In the genomic region with DNA sequence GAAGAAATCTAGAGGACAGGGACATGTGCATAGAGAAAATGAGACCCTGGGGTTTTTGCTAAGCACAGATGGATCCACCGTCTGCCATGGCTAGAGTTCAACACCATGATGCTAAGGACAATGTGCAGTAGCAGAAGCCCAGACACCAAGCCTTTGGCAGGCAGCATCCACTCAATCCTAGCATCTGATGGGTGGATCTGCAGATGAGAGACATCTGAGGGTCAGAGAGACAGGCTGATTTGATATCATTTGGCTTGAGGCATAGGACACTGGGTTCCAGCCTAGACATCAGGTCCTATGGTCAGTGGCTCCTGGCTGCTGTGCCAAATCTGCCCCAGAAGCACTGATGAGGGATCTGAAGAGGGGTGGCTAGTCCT, we compare ENCODE assay signal across 23 mouse cellular contexts. TPM values are rescaled to one million over a fixed set of nuclear protein-coding genes. Genes with fewer than 3 reads are reported as not detected.
DNase-seq lines count a peak whose midpoint lies in the region; ATAC-seq and TF ChIP-seq lines count a peak whose summit lies in the region.
"Had no signal": no experiment of that assay in that cellular context is flagged by ENCODE, and none has a peak within 500 bp of the region (broad histone marks: within the 10 kb centered on the region; RNA-seq: fewer than 3 reads in every experiment).

No protein-coding gene starts in this region.

- no peak for DNase-seq in heart, postnatal 14 days
- DNase-seq in midbrain, postnatal 0 days (ENCODE audit: low spot score) = peak; percentile 32
- no peak for DNase-seq in midbrain, embryonic 14.5 days
- DNase-seq in cerebellum, adult 9-11 months = peak; percentile 75
- DNase-seq in spleen, postnatal 14 days (ENCODE audit: low spot score in 2 of 2) = no peak
- DNase-seq in kidney, adult 9 months = no peak
- DNase-seq: adrenal gland, postnatal 25 days; gastrocnemius, postnatal 14 days; heart, postnatal 10 days; layer of hippocampus, adult 9-11 months; liver, embryonic 13.5 days; lung, adult 18-20 months; lung, postnatal 4 days; thymus, postnatal 14 days had no signal

- H3K4me3 ChIP-seq in heart, embryonic 11.5 days (ENCODE audit: low read depth, low read length) = no peak overlapping the region
- no peak overlapping the region for H3K4me3 ChIP-seq in midbrain, postnatal 0 days (ENCODE audit: low read depth, low read length)
- H3K4me3 ChIP-seq in midbrain, embryonic 14.5 days (replicated peaks; ENCODE audit: low read depth, low read length) = no peak overlapping the region
- H3K4me3 ChIP-seq: forebrain, embryonic 13.5 days; heart, embryonic 13.5 days; liver, embryonic 13.5 days; megakaryocyte, embryonic 14.5 days; midbrain, embryonic 12.5 days; stomach, embryonic 15.5 days had no signal

- no peaks in the 10 kb centered on the region for H3K27me3 ChIP-seq in heart, embryonic 11.5 days (ENCODE audit: control insufficient read depth, insufficient read depth, low read length)
- H3K27me3 ChIP-seq in midbrain, postnatal 0 days (ENCODE audit: insufficient read depth, low read length) = no peaks in the 10 kb centered on the region
- no peaks in the 10 kb centered on the region for H3K27me3 ChIP-seq in midbrain, embryonic 14.5 days (ENCODE audit: control insufficient read depth, insufficient read depth, low read length)
- H3K27me3 ChIP-seq: forebrain, embryonic 13.5 days; heart, embryonic 13.5 days; liver, embryonic 13.5 days; midbrain, embryonic 12.5 days; stomach, embryonic 15.5 days had no signal

- no peak overlapping the region for H3K27ac ChIP-seq in heart, embryonic 11.5 days (ENCODE audit: low read depth, low read length)
- no peak overlapping the region for H3K27ac ChIP-seq in midbrain, postnatal 0 days (ENCODE audit: low read depth, low read length)
- no peak overlapping the region for H3K27ac ChIP-seq in midbrain, embryonic 14.5 days (replicated peaks; ENCODE audit: low read depth, low read length)
- H3K27ac ChIP-seq: forebrain, embryonic 13.5 days; heart, embryonic 13.5 days; liver, embryonic 13.5 days; midbrain, embryonic 12.5 days; stomach, embryonic 15.5 days had no signal

- intact Hi-C loops in heart, postnatal 14 days (cut with DNase I) = no loop called here

- 81% methylated on average over 1 of the region's 1 CpGs for WGBS in heart, embryonic 11.5 days (ENCODE audit: insufficient replicate concordance)
- WGBS in midbrain, postnatal 0 days = 96% methylated on average over 1 of the region's 1 CpGs
- 83% methylated on average over 1 of the region's 1 CpGs for WGBS in midbrain, embryonic 14.5 days

- H3K9me3 ChIP-seq in heart, embryonic 11.5 days (replicated peaks; ENCODE audit: control insufficient read depth, low read length) = no peaks in the 10 kb centered on the region
- H3K9me3 ChIP-seq in midbrain, postnatal 0 days (ENCODE audit: low read length) = no peaks in the 10 kb centered on the region
- H3K9me3 ChIP-seq in midbrain, embryonic 14.5 days (ENCODE audit: control insufficient read depth, low read length) = no peaks in the 10 kb centered on the region
- H3K9me3 ChIP-seq: forebrain, embryonic 13.5 days; heart, embryonic 13.5 days; liver, embryonic 13.5 days; megakaryocyte, embryonic 14.5 days; midbrain, embryonic 12.5 days; stomach, embryonic 15.5 days had no signal

- no peak overlapping the region for H3K4me2 ChIP-seq in heart, embryonic 11.5 days
- no peak overlapping the region for H3K4me2 ChIP-seq in midbrain, postnatal 0 days (ENCODE audit: low read depth, low read length, poor library complexity, severe bottlenecking)
- H3K4me2 ChIP-seq in midbrain, embryonic 14.5 days (ENCODE audit: low read length) = no peak overlapping the region
- H3K4me2 ChIP-seq: forebrain, embryonic 13.5 days; heart, embryonic 13.5 days; liver, embryonic 13.5 days; midbrain, embryonic 12.5 days; stomach, embryonic 15.5 days had no signal

- no peak for TF ChIP-seq CTCF in midbrain, postnatal 0 days (IDR thresholded peaks at IDR 0.05)

- peaks cover 29% of the 10 kb centered on the region for H3K4me1 ChIP-seq in heart, embryonic 11.5 days (ENCODE audit: control insufficient read depth, insufficient read depth, low read length)
- H3K4me1 ChIP-seq in midbrain, postnatal 0 days (ENCODE audit: insufficient read depth, low read length) = no peaks in the 10 kb centered on the region
- H3K4me1 ChIP-seq in midbrain, embryonic 14.5 days (ENCODE audit: control insufficient read depth, insufficient read depth, low read length) = 0 out of 2 replicates have a peak, but pooled peaks cover 2% of the 10 kb centered on the region
- H3K4me1 ChIP-seq: forebrain, embryonic 13.5 days had no signal

- peaks cover 4% of the 10 kb centered on the region; the same call in 1 of the 2 replicates for H3K36me3 ChIP-seq in heart, embryonic 11.5 days (ENCODE audit: control insufficient read depth, insufficient read depth, low read length)
- H3K36me3 ChIP-seq in midbrain, postnatal 0 days (ENCODE audit: insufficient read depth, low read length) = no peaks in the 10 kb centered on the region
- no peaks in the 10 kb centered on the region for H3K36me3 ChIP-seq in midbrain, embryonic 14.5 days (ENCODE audit: control insufficient read depth, insufficient read depth, low read length)

- no peak for ATAC-seq in heart, embryonic 11.5 days (replicated peaks; ENCODE audit: insufficient number of reproducible peaks, low FRiP score, low TSS enrichment)
- ATAC-seq in midbrain, postnatal 0 days (ENCODE audit: low FRiP score) = no peak
- ATAC-seq in midbrain, embryonic 14.5 days (ENCODE audit: low FRiP score, low TSS enrichment) = no peak
- ATAC-seq: CD4-positive, CD25-positive, alpha-beta regulatory T cell, adult 4 months; forebrain, embryonic 13.5 days; intestine, postnatal 0 days; lung, postnatal 0 days had no signal

- peak overlapping the region; percentile 46; the same call in 1 of the 2 replicates for H3K9ac ChIP-seq in heart, embryonic 11.5 days (ENCODE audit: low read depth, low read length)
- H3K9ac ChIP-seq in midbrain, postnatal 0 days (replicated peaks; ENCODE audit: low read length, poor library complexity, severe bottlenecking) = no peak overlapping the region
- H3K9ac ChIP-seq in midbrain, embryonic 14.5 days (replicated peaks; ENCODE audit: low read length) = no peak overlapping the region
- H3K9ac ChIP-seq: forebrain, embryonic 13.5 days; heart, embryonic 13.5 days; liver, embryonic 13.5 days; midbrain, embryonic 12.5 days; stomach, embryonic 15.5 days had no signal

RNA-seq across cellular contexts. Expression of gene Agtrap, which starts 7.2 kb away (rescaled TPM):
- 12.7 and 17.6 TPM in 2 replicates for polyA plus RNA-seq in heart, embryonic 11.5 days (2014; fragmentation: Nextera tagmentation; extraction: Ambion mirVana)
- 10 to 100 TPM; 36.4 to 38.5 TPM for total RNA-seq in heart, postnatal 14 days (2021)
- 6.6 and 7.5 TPM in 2 replicates for total RNA-seq in midbrain, postnatal 0 days (2014; rRNA removed)
- polyA plus RNA-seq in midbrain, postnatal 0 days (2015; fragmentation: Nextera tagmentation; extraction: Ambion mirVana) = 7.4 and 8.6 TPM in 2 replicates
- 3.7 and 6.3 TPM in 2 replicates for polyA plus RNA-seq in midbrain, embryonic 14.5 days (2014; fragmentation: Nextera tagmentation; extraction: Ambion mirVana)

RNA-seq across cellular contexts. Expression of gene Mthfr, which starts 41.7 kb away (rescaled TPM):
- polyA plus RNA-seq in heart, embryonic 11.5 days (2014; fragmentation: Nextera tagmentation; extraction: Ambion mirVana) = 8.9 and 10.4 TPM in 2 replicates
- 10 to 100 TPM; 13.1 to 14.7 TPM for total RNA-seq in heart, postnatal 14 days (2021)
- 34.4 and 51.1 TPM in 2 replicates for total RNA-seq in midbrain, postnatal 0 days (2014; rRNA removed)
- polyA plus RNA-seq in midbrain, postnatal 0 days (2015; fragmentation: Nextera tagmentation; extraction: Ambion mirVana) = 10.1 and 12.4 TPM in 2 replicates
- 16.9 and 25.4 TPM in 2 replicates for polyA plus RNA-seq in midbrain, embryonic 14.5 days (2014; fragmentation: Nextera tagmentation; extraction: Ambion mirVana)

RNA-seq across cellular contexts. Expression of gene Clcn6, which starts 42.0 kb away (rescaled TPM):
- 6.3 and 7.3 TPM in 2 replicates for polyA plus RNA-seq in heart, embryonic 11.5 days (2014; fragmentation: Nextera tagmentation; extraction: Ambion mirVana)
- 10 to 100 TPM in 1 of 2 experiments, 1 to 10 TPM in 1; 9.5 to 11.0 TPM for total RNA-seq in heart, postnatal 14 days (2021)
- total RNA-seq in midbrain, postnatal 0 days (2014; rRNA removed) = 58.2 and 64.9 TPM in 2 replicates
- 26.1 and 26.5 TPM in 2 replicates for polyA plus RNA-seq in midbrain, postnatal 0 days (2015; fragmentation: Nextera tagmentation; extraction: Ambion mirVana)
- 26.4 and 26.9 TPM in 2 replicates for polyA plus RNA-seq in midbrain, embryonic 14.5 days (2014; fragmentation: Nextera tagmentation; extraction: Ambion mirVana)

RNA-seq across cellular contexts. Expression of gene Mad2l2, which starts 49.6 kb away (rescaled TPM):
- 45.3 and 47.2 TPM in 2 replicates for polyA plus RNA-seq in heart, embryonic 11.5 days (2014; fragmentation: Nextera tagmentation; extraction: Ambion mirVana)
- total RNA-seq in heart, postnatal 14 days (2021) = 10 to 100 TPM; 11.5 to 12.5 TPM
- total RNA-seq in midbrain, postnatal 0 days (2014; rRNA removed) = 42.0 and 51.7 TPM in 2 replicates
- polyA plus RNA-seq in midbrain, postnatal 0 days (2015; fragmentation: Nextera tagmentation; extraction: Ambion mirVana) = 84.0 and 89.1 TPM in 2 replicates
- 122 and 133 TPM in 2 replicates for polyA plus RNA-seq in midbrain, embryonic 14.5 days (2014; fragmentation: Nextera tagmentation; extraction: Ambion mirVana)

RNA-seq across cellular contexts. Expression of gene Draxin, which starts 49.9 kb away (rescaled TPM):
- 0.06 and 0.16 TPM in 2 replicates for polyA plus RNA-seq in heart, embryonic 11.5 days (2014; fragmentation: Nextera tagmentation; extraction: Ambion mirVana)
- total RNA-seq in heart, postnatal 14 days (2021) = under 1 TPM; 0.05 to 0.07 TPM
- total RNA-seq in midbrain, postnatal 0 days (2014; rRNA removed) = 23.9 and 29.5 TPM in 2 replicates
- polyA plus RNA-seq in midbrain, postnatal 0 days (2015; fragmentation: Nextera tagmentation; extraction: Ambion mirVana) = 4.3 and 5.0 TPM in 2 replicates
- polyA plus RNA-seq in midbrain, embryonic 14.5 days (2014; fragmentation: Nextera tagmentation; extraction: Ambion mirVana) = 21.8 and 24.7 TPM in 2 replicates
- total RNA-seq: heart, postnatal 10 days had no signal
- polyA plus RNA-seq: CD4-positive, CD25-positive, alpha-beta regulatory T cell, adult 4 months had no signal

Comparison
In these comparisons a context has a peak if more than half of its experiments do, and no peak if none do; other contexts are left out.
1. DNase-seq: peak in midbrain, postnatal 0 days (single experiment) and cerebellum, adult 9-11 months (single experiment); none in heart, postnatal 14 days (0 of 2), midbrain, embryonic 14.5 days (single experiment), spleen, postnatal 14 days (0 of 2) and kidney, adult 9 months (single experiment).